Mouse (Mus musculus) erythroblast, embryonic 14.5 days (primary cell): ENCODE data around the gene Rflnb.

Source experiments
- GATA1 ChIP-seq: IDR thresholded peaks from 2 replicates; pipeline ENCODE4 v1.6.1; 2012; ENCODE audit warnings: low read length, inconsistent platforms, mixed read lengths
- TAL1 ChIP-seq: IDR thresholded peaks from 3 replicates; pipeline ENCODE4 v1.6.1; 2012; ENCODE audit warnings: low read length, inconsistent platforms, mixed read lengths

DNA sequence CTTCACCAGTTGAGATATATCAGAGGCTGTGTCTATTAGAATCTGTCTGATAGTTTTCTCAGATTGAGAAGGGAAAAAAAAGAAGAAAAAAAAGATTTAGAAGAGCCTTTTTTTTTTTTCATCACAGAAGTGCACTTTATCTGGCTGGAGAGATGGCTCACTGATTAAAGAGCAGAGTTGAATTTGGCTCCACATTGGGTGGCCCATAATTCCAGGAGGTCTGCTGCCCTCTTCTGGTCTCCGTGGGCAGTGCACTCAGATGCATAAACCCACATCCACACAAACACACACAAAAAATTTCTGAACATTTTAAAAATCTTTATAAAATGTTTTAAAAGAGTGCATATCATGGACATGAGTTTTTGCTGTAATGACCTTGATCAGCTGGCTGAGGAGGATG, 53.6 kb downstream of the Rflnb start:
- no peak for TF ChIP-seq GATA1
- TF ChIP-seq TAL1: no peak
